Mouse (Mus musculus): ENCODE measurements at regions not wholly inside any gene's neighbourhood (a gene's known extent, or its start where the extent isn't known, plus 50 kb on each side); places are given as distances from the start of the nearest gene placed in this dataset.

- no peaks in the 10 kb centered on the region for H3K27me3 ChIP-seq (ENCODE audit: control insufficient read depth, insufficient read depth, insufficient read length)
- H3K36me3 ChIP-seq (ENCODE audit: control insufficient read depth, insufficient read depth), result no peaks in the 10 kb centered on the region
- no peak for TF ChIP-seq MYOD1 (IDR thresholded peaks at IDR 0.05; ENCODE audit: control insufficient read depth, insufficient read length, low read depth)
- no peak overlapping the region for H3ac ChIP-seq (ENCODE audit: control insufficient read depth, insufficient read length, low read depth)
- no peaks in the 10 kb centered on the region for H3K79me3 ChIP-seq (ENCODE audit: low read depth)
- no peak overlapping the region for H3K4me3 ChIP-seq (ENCODE audit: insufficient read depth, poor library complexity, severe bottlenecking)
- H3K79me2 ChIP-seq (ENCODE audit: control insufficient read depth, insufficient read depth), result no peaks in the 10 kb centered on the region
These were observed 497.7 kb downstream of the Nsun3 start for GRCm38 (mm10) chr16:62288948-62289347.

Measured in C2C12 (cell line).